Mouse (Mus musculus) lung, adult 2 months (tissue): ENCODE data around the gene Slc8a1. TPM values are rescaled to one million over a fixed set of nuclear protein-coding genes. Genes with fewer than 3 reads are reported as not detected.

ENCODE experiments used
- DNase-seq: peaks from one replicate; pipeline ENCODE4 v3.0.0; 2022
- H3K4me1 ChIP-seq: fragments of 200-500 bp; 2 replicates; pipeline ENCODE4 v1.6.1; 2011; ENCODE audit warnings: low read length; ENCODE audit not compliant: control insufficient read depth, insufficient read depth
- H3K4me3 ChIP-seq: fragments of 200-500 bp; replicated peaks from 2 replicates; pipeline ENCODE3; 2011; ENCODE audit warnings: low read depth, mild to moderate bottlenecking, control low read depth, low read length; ENCODE audit errors: extremely low read depth
- CTCF ChIP-seq: fragments of 200-500 bp; IDR thresholded peaks from 2 replicates; pipeline ENCODE4 v1.5.1; 2011; ENCODE audit warnings: mild to moderate bottlenecking, low read length, control low read depth; ENCODE audit not compliant: insufficient read depth
- POLR2A ChIP-seq: fragments of 200-500 bp; IDR thresholded peaks from 2 replicates; pipeline ENCODE4 v1.6.1; 2011; ENCODE audit warnings: low read depth, mild to moderate bottlenecking, control low read depth, low read length, borderline replicate concordance; ENCODE audit errors: extremely low read depth
- WGBS: fragments of 180-500 bp; shearing (Covaris S2); methylation state at CpG from one replicate; pipeline ENCODE4 v1.1.7; 2018; 5-methylcytosine and 5-hydroxymethylcytosine counted together
- polyA plus RNA-seq: library from polyadenylated mRNA; depleted of rRNA; stranded (reverse); fragments of >200 nt; gene quantifications from 2 replicates; pipeline ENCODE4 v1.2.3, GENCODE M21; 2012

Gene Slc8a1
- polyA plus RNA-seq, 1 experiment: 8.0 TPM

DNA sequence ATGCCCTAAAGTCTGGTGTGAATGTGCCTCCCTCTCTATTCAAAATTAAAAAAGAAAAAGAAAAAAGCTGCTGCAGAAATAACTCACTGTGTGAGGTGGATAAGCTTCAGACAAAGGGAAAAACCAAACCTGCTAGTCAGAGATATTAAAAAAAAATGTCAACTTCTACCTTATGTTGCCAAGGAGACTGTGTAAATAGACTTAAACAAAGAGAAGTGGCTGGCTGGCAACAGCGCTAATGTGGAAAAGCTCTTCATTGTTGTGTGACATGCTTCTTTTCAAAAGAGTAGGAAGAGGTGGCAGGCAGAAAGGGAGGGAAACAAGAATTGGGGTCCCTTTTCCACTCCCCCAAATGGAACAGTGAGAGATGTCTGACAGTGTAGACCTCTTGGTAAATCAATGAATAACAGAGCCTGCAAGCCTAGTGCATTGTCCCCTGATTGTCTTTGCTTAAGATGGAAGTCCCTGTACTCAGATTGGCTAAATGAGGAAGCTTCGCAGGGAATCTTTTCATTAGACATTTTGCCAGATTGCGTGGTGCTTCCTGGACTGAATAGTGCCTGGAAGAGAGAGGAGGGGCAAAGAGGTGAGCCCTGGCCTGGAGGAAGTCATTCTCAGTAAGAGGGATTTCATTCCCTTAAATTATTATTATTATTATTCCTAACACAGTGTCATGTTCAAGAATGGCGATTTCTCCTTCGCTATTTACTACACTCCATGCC lies 237.3 kb downstream of the Slc8a1 start:
- 55% methylated on average over 5 of the region's 5 CpGs for WGBS
- H3K4me3 ChIP-seq: no peak overlapping the region
- DNase-seq: peak; percentile 29
- H3K4me1 ChIP-seq: peaks cover 2% of the 10 kb centered on the region
- no peak for TF ChIP-seq POLR2A
- TF ChIP-seq CTCF: no peak

DNA sequence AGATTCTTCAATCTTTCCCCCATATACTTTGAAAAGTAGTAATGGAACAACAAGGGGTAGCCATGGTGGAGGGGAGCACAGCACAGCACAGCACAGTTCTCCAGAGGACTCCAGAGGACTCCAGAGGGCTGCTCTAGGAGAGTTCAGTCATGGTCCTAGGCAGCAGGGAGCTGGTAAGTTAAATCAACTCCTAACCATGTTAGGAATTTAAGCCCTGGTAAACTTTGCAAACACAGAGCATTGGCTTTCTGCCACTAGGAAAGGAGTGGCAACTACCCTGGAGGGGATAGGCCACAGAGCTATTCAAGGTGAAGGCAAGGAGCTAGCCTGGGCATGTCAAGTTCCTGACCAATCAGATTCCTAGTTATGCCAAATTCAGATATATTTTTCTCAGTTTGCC lies 240.3 kb downstream of the Slc8a1 start:
- TF ChIP-seq CTCF: no peak
- no peak for TF ChIP-seq POLR2A
- DNase-seq: peak; percentile 23
- H3K4me3 ChIP-seq: no peak overlapping the region
- H3K4me1 ChIP-seq: peaks cover 2% of the 10 kb centered on the region

DNA sequence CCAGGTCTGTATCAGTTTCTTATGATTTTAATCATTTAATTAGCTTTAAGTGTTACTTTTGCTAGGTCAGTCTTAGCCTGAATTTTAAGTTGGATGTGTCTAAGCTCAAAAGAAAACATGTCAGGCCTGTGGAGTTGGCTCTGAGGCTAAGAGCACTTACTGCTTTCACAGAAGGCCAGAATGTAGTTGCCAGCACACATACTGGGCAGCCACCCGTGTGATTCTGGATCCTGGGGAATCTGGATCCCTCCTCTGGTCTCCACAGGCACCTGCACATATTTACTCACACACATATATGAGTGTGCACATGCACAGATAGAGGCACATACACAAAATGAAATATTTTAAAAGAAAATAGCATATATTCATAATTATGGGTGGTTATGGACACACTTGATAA lies 241.6 kb downstream of the Slc8a1 start:
- H3K4me1 ChIP-seq: peaks cover 5% of the 10 kb centered on the region
- H3K4me3 ChIP-seq: no peak overlapping the region
- DNase-seq: no peak
- WGBS: 65% methylated on average over 1 of the region's 1 CpGs
- no peak for TF ChIP-seq CTCF
- no peak for TF ChIP-seq POLR2A

DNA sequence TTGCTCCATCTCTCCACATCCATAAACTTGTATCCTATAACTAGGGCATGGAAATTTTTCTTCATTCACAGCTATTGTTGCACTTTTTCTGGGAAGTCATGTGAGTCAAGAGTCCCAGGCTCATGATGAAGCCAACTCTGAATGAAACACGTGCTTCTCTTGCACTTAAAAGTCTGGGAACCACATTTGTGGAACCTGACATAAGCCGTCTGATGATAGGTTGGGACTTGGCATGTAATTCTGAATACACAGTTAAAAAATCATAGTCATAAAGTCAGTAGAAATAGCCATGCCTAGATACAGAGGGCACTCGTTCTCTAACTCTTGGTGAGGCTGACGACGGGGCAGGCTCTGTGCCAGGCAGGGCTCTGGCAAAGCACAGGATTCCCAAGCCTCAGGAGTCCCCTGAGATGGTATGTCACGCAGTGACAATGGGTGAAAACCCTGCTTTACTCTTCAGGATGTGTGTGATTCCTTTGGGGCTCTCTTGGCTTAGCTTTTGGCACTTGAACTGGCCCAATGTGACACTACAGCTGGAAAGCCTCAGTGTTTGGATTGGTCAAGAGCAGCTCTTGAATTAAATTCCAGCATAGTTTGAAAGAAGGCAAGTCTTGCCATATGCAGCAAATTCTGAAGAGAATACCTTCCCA lies 245.8 kb downstream of the Slc8a1 start:
- no peak overlapping the region for H3K4me3 ChIP-seq
- 49% methylated on average over 6 of the region's 6 CpGs for WGBS
- no peak for TF ChIP-seq CTCF
- no peak for TF ChIP-seq POLR2A
- H3K4me1 ChIP-seq: peaks cover 2% of the 10 kb centered on the region; the same call in 1 of the 2 replicates
- DNase-seq: peak; percentile 24

DNA sequence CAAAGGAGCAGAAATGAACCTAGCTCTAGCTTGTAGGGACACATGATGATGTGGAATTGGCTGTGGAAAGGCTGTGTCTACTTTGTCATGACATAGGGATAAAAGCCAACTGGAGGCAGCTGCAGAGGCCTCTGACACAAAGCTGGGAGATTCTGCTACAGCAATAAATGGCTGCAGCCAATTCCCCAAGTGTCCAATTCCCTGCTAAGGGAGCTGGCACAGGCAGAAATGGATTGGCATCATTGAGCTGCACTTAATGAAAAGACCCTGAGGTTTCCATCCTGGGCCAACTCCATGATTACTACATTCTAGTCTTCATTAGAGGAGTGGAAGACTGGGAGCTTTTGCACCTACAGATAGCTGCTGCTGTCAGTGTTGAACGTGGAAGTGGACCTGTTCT lies 251.8 kb downstream of the Slc8a1 start:
- Histone ChIP-seq H3K4me3 (no peak overlapping the region), H3K4me1 (no peaks in the 10 kb centered on the region)
- DNase-seq: no peak
- WGBS: 79% methylated on average over 1 of the region's 1 CpGs
- TF ChIP-seq CTCF (no peak), POLR2A (no peak)

DNA sequence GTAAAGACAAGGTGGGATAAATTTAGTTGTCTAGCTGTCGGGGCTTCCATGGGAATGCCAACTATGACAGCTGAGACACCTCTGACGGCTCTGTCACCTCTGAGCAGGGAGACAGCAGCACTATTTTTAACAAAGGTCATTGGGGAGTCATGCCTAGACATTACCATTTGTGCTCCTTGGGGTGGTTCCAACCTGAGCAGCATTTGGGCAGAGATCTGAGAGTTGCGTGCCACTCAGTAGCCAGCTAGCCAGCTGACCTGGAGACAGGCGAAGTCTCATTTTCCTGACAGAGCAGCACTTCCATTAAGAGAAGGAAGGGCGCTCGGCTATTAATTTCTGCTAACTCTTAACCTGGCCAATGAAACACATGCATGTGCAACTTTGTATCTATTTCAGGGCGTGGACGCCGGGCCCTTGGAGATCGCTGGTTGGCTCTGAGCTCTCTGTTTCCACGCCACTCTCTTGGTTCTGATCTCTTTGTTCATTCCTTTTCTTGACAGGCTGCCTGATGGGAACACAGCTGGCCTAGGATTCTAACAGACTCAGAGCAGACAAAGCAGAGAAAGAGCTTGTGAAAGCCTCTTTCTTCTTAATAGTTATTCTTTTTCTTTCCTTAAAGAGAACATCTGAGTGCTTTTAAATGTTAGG lies 256.2 kb downstream of the Slc8a1 start:
- DNase-seq: peak; percentile 5
- H3K4me3 ChIP-seq: no peak overlapping the region
- TF ChIP-seq POLR2A: no peak
- H3K4me1 ChIP-seq: no peaks in the 10 kb centered on the region
- WGBS: 75% methylated on average over 11 of the region's 11 CpGs

DNA sequence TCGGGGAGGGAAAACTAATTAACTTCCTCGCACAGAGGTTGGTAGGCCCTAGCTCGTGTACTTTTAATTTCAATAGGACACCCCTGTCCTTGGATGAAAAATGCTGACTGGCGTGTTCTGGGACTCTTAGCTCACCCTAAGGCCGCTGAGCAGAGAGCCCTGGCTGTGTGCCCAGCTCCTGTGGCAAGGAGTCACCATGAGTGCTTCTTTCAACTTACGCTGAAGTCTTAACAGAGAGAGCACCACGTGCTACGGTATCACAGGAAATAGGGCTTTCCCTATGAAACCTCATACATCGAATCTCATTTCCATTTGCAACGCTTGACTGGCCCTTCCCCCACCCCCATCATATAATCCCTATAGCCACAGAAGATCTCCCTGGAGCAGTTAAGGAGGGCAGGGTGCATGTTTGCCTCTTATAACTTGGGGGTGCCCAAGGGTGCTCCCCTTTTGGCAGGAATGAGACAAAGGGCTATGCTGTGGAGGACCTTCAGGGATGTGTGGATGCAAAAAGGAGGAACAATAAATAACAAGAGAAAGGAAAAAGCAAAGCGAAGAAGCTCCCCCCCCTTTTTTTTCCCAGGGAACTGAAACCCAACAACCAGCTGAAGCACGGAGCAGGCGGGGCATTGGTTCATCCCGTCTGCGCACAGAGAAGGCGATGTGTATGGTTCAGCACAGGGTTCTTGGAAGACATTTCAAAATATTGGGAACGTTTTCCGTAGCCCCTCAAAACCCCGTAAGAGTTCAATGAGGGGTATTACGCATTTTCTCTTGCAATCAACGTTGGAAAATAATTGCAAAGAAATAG lies 257.6 kb downstream of the Slc8a1 start:
- no peak for TF ChIP-seq POLR2A
- TF ChIP-seq CTCF: no peak
- H3K4me1 ChIP-seq: no peaks in the 10 kb centered on the region; the same call in 1 of the 2 replicates
- WGBS: 55% methylated on average over 21 of the region's 21 CpGs
- H3K4me3 ChIP-seq: no peak overlapping the region
- peak; percentile 65 for DNase-seq

DNA sequence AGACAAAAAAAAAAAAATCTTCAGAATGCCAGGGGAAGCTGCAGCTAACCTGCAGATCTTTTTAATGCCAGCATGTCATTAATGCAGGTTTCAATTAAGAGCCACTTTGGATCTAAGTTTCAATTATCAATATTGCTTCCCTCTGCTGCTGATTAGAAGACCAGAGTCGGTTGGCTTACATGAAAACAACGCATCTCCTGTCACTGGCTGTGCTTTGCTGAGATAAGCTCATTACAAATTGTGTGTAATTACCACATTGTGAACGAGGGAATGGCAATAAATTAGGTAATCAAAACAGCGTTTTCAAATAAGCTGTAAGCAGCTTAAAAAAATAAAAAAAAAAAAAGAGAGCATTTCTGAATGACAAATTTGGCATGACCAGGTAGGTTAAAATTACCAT lies 258.4 kb downstream of the Slc8a1 start:
- no peak overlapping the region for H3K4me3 ChIP-seq
- DNase-seq: no peak
- H3K4me1 ChIP-seq: no peaks in the 10 kb centered on the region; the same call in 1 of the 2 replicates
- 73% methylated on average over 4 of the region's 4 CpGs for WGBS
- TF ChIP-seq POLR2A (no peak), CTCF (no peak)

DNA sequence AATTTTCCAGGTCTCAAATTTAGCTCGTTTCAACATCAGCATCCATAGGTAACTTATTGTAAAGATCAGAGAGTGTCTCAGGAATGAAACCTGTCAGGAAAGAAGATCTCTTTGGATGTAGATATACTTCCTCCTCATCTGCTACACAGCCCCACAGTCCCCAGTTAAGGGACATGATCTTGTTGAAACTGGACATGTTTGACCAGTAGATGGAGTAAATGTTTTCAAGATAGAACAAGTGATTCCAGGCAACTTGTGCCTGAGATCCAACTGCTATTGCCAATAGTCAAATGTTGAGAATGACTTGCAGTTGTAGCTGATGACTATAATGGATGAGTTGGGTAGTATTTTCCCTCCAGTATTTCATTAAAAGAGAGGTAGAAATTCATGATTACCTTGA lies 260.8 kb downstream of the Slc8a1 start:
- no peaks in the 10 kb centered on the region; the same call in 1 of the 2 replicates for H3K4me1 ChIP-seq
- DNase-seq: no peak
- H3K4me3 ChIP-seq: no peak overlapping the region
- WGBS: 86% methylated on average over 1 of the region's 1 CpGs
- TF ChIP-seq POLR2A (no peak), CTCF (no peak)
